In the genomic region with DNA sequence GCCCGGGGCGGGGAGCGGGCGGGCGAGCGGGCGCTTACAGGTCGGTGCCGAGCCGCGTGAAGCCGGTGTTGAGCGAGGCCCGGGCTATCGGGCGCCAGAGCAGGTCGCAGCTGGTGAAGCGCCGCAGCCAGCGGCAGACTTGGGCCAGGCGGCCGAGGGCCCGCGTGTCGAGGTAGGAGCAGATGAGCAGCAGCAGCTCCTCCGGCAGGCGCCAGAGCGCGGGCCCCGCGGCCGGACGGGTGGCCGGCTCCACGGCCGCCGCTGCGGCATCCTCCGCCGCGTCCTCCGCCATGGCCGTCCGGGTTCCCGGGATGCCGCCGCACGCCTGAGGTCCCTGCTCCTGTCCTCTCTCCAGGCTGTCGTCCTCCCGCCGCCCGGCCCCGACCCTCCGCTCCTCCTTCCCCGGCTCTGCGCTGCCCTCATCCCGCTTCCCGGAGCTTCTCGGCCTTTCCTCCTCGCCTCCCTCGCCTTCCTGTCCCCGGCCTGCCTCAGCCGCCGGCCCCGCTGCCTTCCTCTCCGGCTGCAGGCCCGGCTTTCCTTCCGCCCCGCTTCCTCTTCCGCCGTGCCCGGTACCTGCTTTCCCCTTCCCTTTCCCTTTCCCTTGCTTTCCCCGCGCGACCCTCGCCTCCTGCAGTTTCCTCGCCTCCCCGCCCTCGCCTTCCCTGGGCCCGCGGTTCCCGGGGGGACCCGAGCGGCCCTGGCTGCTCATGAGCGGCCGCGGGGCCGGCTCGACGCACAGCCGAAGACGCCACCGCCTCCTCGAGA, we compare ENCODE assay signal across 8 mouse cellular contexts. TPM values are rescaled to one million over a fixed set of nuclear protein-coding genes. Genes with fewer than 3 reads are reported as not detected.
DNase-seq lines count a peak whose midpoint lies in the region; ATAC-seq and TF ChIP-seq lines count a peak whose summit lies in the region.

A gene (minus strand): TSS at position 575 of the 765 bp plus-strand sequence.

- peak within 1 kb of the TSS; percentile 61 to 91 (median 84) for H3K4me3 ChIP-seq in CH12.LX (replicated peaks in 1 of 3; ENCODE audit: low read depth in 2 of 3, low read length in 2 of 3, poor library complexity in 1 of 3)
- H3K4me3 ChIP-seq in forebrain, embryonic 12.5 days (replicated peaks): peak within 1 kb of the TSS; percentile 81
- H3K4me3 ChIP-seq in heart, embryonic 16.5 days (ENCODE audit: low read length): peak within 1 kb of the TSS; percentile 78
- peak within 1 kb of the TSS; percentile 93 for H3K4me3 ChIP-seq in liver, embryonic 12.5 days
- H3K4me3 ChIP-seq in stomach, embryonic 15.5 days (replicated peaks): peak within 1 kb of the TSS; percentile 89

- peak; percentile 92 for ATAC-seq in forebrain, embryonic 12.5 days (ENCODE audit: low FRiP score)
- peak; percentile 86 for ATAC-seq in heart, embryonic 16.5 days (replicated peaks; ENCODE audit: extremely low read depth, insufficient read depth, low FRiP score)
- ATAC-seq in liver, embryonic 12.5 days: peak; percentile 82
- ATAC-seq in stomach, embryonic 15.5 days (ENCODE audit: insufficient read depth, low FRiP score, low read depth): peak; percentile 85

- in situ Hi-C loops in CH12.LX (cut with MboI; ENCODE audit: low pct_ligation_motif_present, low pct_unique_long_range_greater_than_20kb, low sequenced_read_pairs): no loop called here

- peaks cover 5 to 42% of the 10 kb centered on the region in 2 experiments; a peak in 3 of 4 replicates for H3K4me1 ChIP-seq in CH12.LX (ENCODE audit: control insufficient read depth in 1 of 2, insufficient read depth in 2 of 2)
- H3K4me1 ChIP-seq in forebrain, embryonic 12.5 days: peaks cover 33% of the 10 kb centered on the region
- peaks cover 36% of the 10 kb centered on the region for H3K4me1 ChIP-seq in heart, embryonic 16.5 days (ENCODE audit: control insufficient read depth, insufficient read depth, low read length)
- H3K4me1 ChIP-seq in liver, embryonic 12.5 days: peaks cover 49% of the 10 kb centered on the region
- H3K4me1 ChIP-seq in stomach, embryonic 15.5 days: peaks cover 19% of the 10 kb centered on the region; the same call in 1 of the 2 replicates

- dilution Hi-C loops in CH12.LX (cut with MboI; ENCODE audit: extremely low pct_ligation_motif_present, extremely low pct_unique_long_range_greater_than_20kb, low sequenced_read_pairs): no loop called here

- peak within 1 kb of the TSS; percentile 27; the same call in 1 of the 2 replicates for H3K27ac ChIP-seq in CH12.LX (ENCODE audit: insufficient read depth, low read depth)
- H3K27ac ChIP-seq in forebrain, embryonic 12.5 days: peak within 1 kb of the TSS; percentile 93
- H3K27ac ChIP-seq in heart, embryonic 16.5 days (ENCODE audit: low read length): peak within 1 kb of the TSS; percentile 91
- H3K27ac ChIP-seq in liver, embryonic 12.5 days: peak within 1 kb of the TSS; percentile 97
- peak within 1 kb of the TSS; percentile 94 for H3K27ac ChIP-seq in stomach, embryonic 15.5 days

- no peaks in the 10 kb centered on the region for H3K9me3 ChIP-seq in CH12.LX (replicated peaks; ENCODE audit: low read length)
- no peaks in the 10 kb centered on the region for H3K9me3 ChIP-seq in forebrain, embryonic 12.5 days
- H3K9me3 ChIP-seq in heart, embryonic 16.5 days (replicated peaks; ENCODE audit: control insufficient read depth, low read length): no peaks in the 10 kb centered on the region
- no peaks in the 10 kb centered on the region for H3K9me3 ChIP-seq in liver, embryonic 12.5 days (replicated peaks)
- no peaks in the 10 kb centered on the region for H3K9me3 ChIP-seq in stomach, embryonic 15.5 days

- TF ChIP-seq POLR2A in CH12.LX (IDR thresholded peaks at IDR 0.05; ENCODE audit: low read depth, low read length): peak; percentile 87

- H3K4me2 ChIP-seq in CH12.LX (ENCODE audit: insufficient read depth, low read depth, poor library complexity, severe bottlenecking): peak within 1 kb of the TSS; percentile 79
- H3K4me2 ChIP-seq in forebrain, embryonic 12.5 days: peak within 1 kb of the TSS; percentile 79
- H3K4me2 ChIP-seq in heart, embryonic 16.5 days (ENCODE audit: low read depth, low read length): peak within 1 kb of the TSS; percentile 82
- H3K4me2 ChIP-seq in liver, embryonic 12.5 days: peak within 1 kb of the TSS; percentile 86
- peak within 1 kb of the TSS; percentile 67 for H3K4me2 ChIP-seq in stomach, embryonic 15.5 days

- DNase-seq in CH12.LX (ENCODE audit: extremely low read depth): peak; percentile 8
- DNase-seq in c-Kit-negative CD71-positive TER-119-positive erythroid progenitor cells, embryonic 14.5 days (ENCODE audit: low read depth, low spot score): peak; percentile 65
- peak; percentile 66 to 81 for DNase-seq in kidney, postnatal 25 days
- DNase-seq in natural killer cell, adult 2 months (ENCODE audit: low spot score in 2 of 2): peak; percentile 56 to 61

- TF ChIP-seq RAD21 in CH12.LX (IDR thresholded peaks at IDR 0.05; ENCODE audit: low read depth, low read length): no peak

- under 1% methylated on average over 84 of the region's 94 CpGs for WGBS in forebrain, embryonic 12.5 days
- WGBS in heart, embryonic 16.5 days: under 1% methylated on average over 83 of the region's 94 CpGs
- under 1% methylated on average over 79 of the region's 94 CpGs for WGBS in liver, embryonic 12.5 days (ENCODE audit: insufficient replicate concordance)
- under 1% methylated on average over 84 of the region's 94 CpGs for WGBS in stomach, embryonic 15.5 days

- H3K79me2 ChIP-seq in CH12.LX (replicated peaks; ENCODE audit: control insufficient read depth, extremely low read depth, insufficient read depth, poor library complexity, severe bottlenecking): peaks cover 7% of the 10 kb centered on the region; the same call in 1 of the 2 replicates

- peaks cover 5 to 7% of the 10 kb centered on the region in 2 experiments for H3K36me3 ChIP-seq in CH12.LX (replicated peaks in 1 of 2; ENCODE audit: control insufficient read depth in 1 of 2, insufficient read depth in 1 of 2, low read length in 1 of 2)
- H3K36me3 ChIP-seq in forebrain, embryonic 12.5 days (replicated peaks): no peaks in the 10 kb centered on the region
- no peaks in the 10 kb centered on the region for H3K36me3 ChIP-seq in heart, embryonic 16.5 days (ENCODE audit: control insufficient read depth, insufficient read depth)
- H3K36me3 ChIP-seq in liver, embryonic 12.5 days: no peaks in the 10 kb centered on the region
- no peaks in the 10 kb centered on the region for H3K36me3 ChIP-seq in stomach, embryonic 15.5 days

- peak within 1 kb of the TSS; percentile 97 for H3K9ac ChIP-seq in CH12.LX (ENCODE audit: insufficient read depth, low read depth)
- H3K9ac ChIP-seq in forebrain, embryonic 12.5 days: peak within 1 kb of the TSS; percentile 96
- H3K9ac ChIP-seq in heart, embryonic 16.5 days (ENCODE audit: low read length): peak within 1 kb of the TSS; percentile 89
- H3K9ac ChIP-seq in liver, embryonic 12.5 days: peak within 1 kb of the TSS; percentile 99
- peak within 1 kb of the TSS; percentile 88 for H3K9ac ChIP-seq in stomach, embryonic 15.5 days

- no peaks in the 10 kb centered on the region for H3K27me3 ChIP-seq in CH12.LX (replicated peaks)
- peaks cover 5% of the 10 kb centered on the region; the same call in 1 of the 2 replicates for H3K27me3 ChIP-seq in forebrain, embryonic 12.5 days
- H3K27me3 ChIP-seq in heart, embryonic 16.5 days (ENCODE audit: control insufficient read depth, insufficient read depth, low read length): no peaks in the 10 kb centered on the region
- no peaks in the 10 kb centered on the region for H3K27me3 ChIP-seq in liver, embryonic 12.5 days (replicated peaks)
- no peaks in the 10 kb centered on the region for H3K27me3 ChIP-seq in stomach, embryonic 15.5 days (replicated peaks)

- no peak for TF ChIP-seq CTCF in CH12.LX (conservative IDR thresholded peaks at IDR 0.05 in 1 of 2, IDR thresholded peaks at IDR 0.05 in 1 of 2; ENCODE audit: low read depth in 2 of 2, low read length in 2 of 2)

- TF ChIP-seq EP300 in CH12.LX (IDR thresholded peaks at IDR 0.05; ENCODE audit: low read length): no peak

TF ChIP-seq in CH12.LX, 34 proteins besides CTCF, POLR2A, EP300 and RAD21:
- TF ChIP-seq TCF12 (IDR thresholded peaks at IDR 0.05; ENCODE audit: low read depth, low read length) (0 out of 2 replicates have a peak, but pooled peaks have one; percentile 20), NELFE (IDR thresholded peaks at IDR 0.05; ENCODE audit: low read depth, low read length) (peak; percentile 78), ZNF384 (IDR thresholded peaks at IDR 0.05; ENCODE audit: low read depth, low read length) (no peak), SIN3A (IDR thresholded peaks at IDR 0.05; ENCODE audit: low read length) (peak; percentile 58), MXI1 (IDR thresholded peaks at IDR 0.05; ENCODE audit: low read depth, low read length) (peak; percentile 56; the same call in 1 of the 2 replicates), NRF1 (IDR thresholded peaks at IDR 0.05; ENCODE audit: low read depth, low read length) (no peak), TBP (conservative IDR thresholded peaks at IDR 0.05; ENCODE audit: low read depth, low read length) (no peak), ZMIZ1 (IDR thresholded peaks at IDR 0.05; ENCODE audit: low read depth, low read length) (peak; percentile 81), UBTF (IDR thresholded peaks at IDR 0.05; ENCODE audit: low read depth, low read length) (peak; percentile 97), CHD1 (IDR thresholded peaks at IDR 0.05; ENCODE audit: low read depth, low read length) (peak; percentile 63; the same call in 1 of the 2 replicates), PAX5 (IDR thresholded peaks at IDR 0.05; ENCODE audit: low read length) (no peak), ELF1 (IDR thresholded peaks at IDR 0.05; ENCODE audit: low read depth, low read length) (peak; percentile 75), ZC3H11A (IDR thresholded peaks at IDR 0.05; ENCODE audit: low read depth, low read length) (no peak), MEF2A (IDR thresholded peaks at IDR 0.05; ENCODE audit: borderline replicate concordance, low read depth, low read length) (0 out of 2 replicates have a peak, but pooled peaks have one; percentile 12), HCFC1 (IDR thresholded peaks at IDR 0.05; ENCODE audit: low read depth, low read length) (peak; percentile 14; the same call in 1 of the 2 replicates)

RNA-seq across cellular contexts. Expression of the gene that starts here (rescaled TPM):
- total RNA-seq in CH12.LX (2012; rRNA removed) (3.2 and 4.5 TPM in 2 replicates), CH12.LX (2014; rRNA removed) (4.8 and 7.5 TPM in 2 replicates)
- polyA plus RNA-seq in CH12.LX (2012; ENCODE audit: insufficient read length, low read depth): 5.5 and 8.6 TPM in 2 replicates
- 4.6 and 4.7 TPM in 2 replicates for polyA plus RNA-seq in forebrain, embryonic 12.5 days (2016; fragmentation: Nextera tagmentation; extraction: Ambion mirVana)
- 4.5 and 7.1 TPM in 2 replicates for polyA plus RNA-seq in heart, embryonic 16.5 days (2015; fragmentation: Nextera tagmentation; extraction: Ambion mirVana)
- polyA plus RNA-seq in liver, embryonic 12.5 days (2016; fragmentation: Nextera tagmentation; extraction: Ambion mirVana): 4.3 and 4.6 TPM in 2 replicates
- polyA plus RNA-seq in stomach, embryonic 15.5 days (2015; fragmentation: Nextera tagmentation; extraction: Ambion mirVana): 3.7 and 4.4 TPM in 2 replicates

Comparison
In these comparisons a context has a peak if more than half of its experiments do, and no peak if none do; other contexts are left out.
1. Peak in every context shown above with its lines: DNase-seq, ATAC-seq, H3K4me3 ChIP-seq and H3K27ac ChIP-seq.
2. DNase-seq: peak in every context shown above with its lines; median percentile 74 in kidney, postnatal 25 days; 65 in c-Kit-negative CD71-positive TER-119-positive erythroid progenitor cells, embryonic 14.5 days; 58 in natural killer cell, adult 2 months; 8 in CH12.LX.
3. H3K27ac ChIP-seq: peak in every context shown above with its lines; median percentile 97 in liver, embryonic 12.5 days; 94 in stomach, embryonic 15.5 days; 93 in forebrain, embryonic 12.5 days; 91 in heart, embryonic 16.5 days; 27 in CH12.LX.